Mouse (Mus musculus) midbrain, embryonic 16.5 days (tissue): Measurements from ENCODE around the gene Itga9. TPM values are rescaled to one million over a fixed set of nuclear protein-coding genes. Genes with fewer than 3 reads are reported as not detected.

ENCODE experiments used
- ATAC-seq: fragments of 200-750 bp; cut with Nextera tagmentation; 2 replicates; pipeline ENCODE4 v1.8.0; 2017; ENCODE audit warnings: moderate TSS enrichment
- H3K27ac ChIP-seq: fragments of 300-500 bp; sonication (generic); 2 replicates; pipeline ENCODE4 v1.5.1; 2014; ENCODE audit warnings: mild to moderate bottlenecking, low read length, mixed read lengths
- H3K27me3 ChIP-seq: fragments of 300-500 bp; sonication (generic); 2 replicates; pipeline ENCODE4 v1.6.1; 2014; ENCODE audit warnings: low read depth, low read length, mixed read lengths; ENCODE audit not compliant: control insufficient read depth, insufficient read depth
- H3K36me3 ChIP-seq: fragments of 300-500 bp; sonication (generic); 2 replicates; pipeline ENCODE4 v1.6.1; 2014; ENCODE audit warnings: mild to moderate bottlenecking, low read length, moderate library complexity, mixed read lengths; ENCODE audit not compliant: control insufficient read depth, insufficient read depth
- H3K4me1 ChIP-seq: fragments of 300-500 bp; sonication (generic); 2 replicates; pipeline ENCODE4 v1.6.1; 2014; ENCODE audit warnings: mild to moderate bottlenecking, low read length, mixed read lengths; ENCODE audit not compliant: control insufficient read depth, insufficient read depth
- H3K4me2 ChIP-seq: fragments of 300-500 bp; sonication (generic); 2 replicates; pipeline ENCODE4 v1.6.1; 2014; ENCODE audit warnings: mild to moderate bottlenecking, low read length, mixed read lengths
- H3K4me3 ChIP-seq: fragments of 300-500 bp; sonication (generic); 2 replicates; pipeline ENCODE4 v1.5.1; 2014; ENCODE audit warnings: low read depth, mild to moderate bottlenecking, low read length, moderate library complexity, mixed read lengths
- H3K9ac ChIP-seq: fragments of 300-500 bp; sonication (generic); 2 replicates; pipeline ENCODE4 v1.6.1; 2014; ENCODE audit warnings: low read depth, low read length, mixed read lengths
- H3K9me3 ChIP-seq: fragments of 300-500 bp; sonication (generic); replicated peaks from 2 replicates; pipeline ENCODE4 v1.6.1; 2014; ENCODE audit warnings: mild to moderate bottlenecking, low read length, mixed read lengths; ENCODE audit not compliant: control insufficient read depth, poor library complexity, severe bottlenecking
- WGBS: fragments of 180-500 bp; shearing (Covaris S2); extraction: QIAGEN DNeasy Blood & Tissue Kit; methylation state at CpG from one replicate; pipeline ENCODE4 v1.1.7; 2014; 5-methylcytosine and 5-hydroxymethylcytosine counted together
- polyA plus RNA-seq: library from polyadenylated mRNA; unstranded; fragments of >200 nt; fragmentation: Nextera tagmentation; extraction: Ambion mirVana; gene quantifications from 2 replicates; pipeline ENCODE4 v1.2.1, GENCODE M21; 2015

The Itga9 gene
- polyA plus RNA-seq, 1 experiment from 2014 or later, result 1.0 TPM

DNA sequence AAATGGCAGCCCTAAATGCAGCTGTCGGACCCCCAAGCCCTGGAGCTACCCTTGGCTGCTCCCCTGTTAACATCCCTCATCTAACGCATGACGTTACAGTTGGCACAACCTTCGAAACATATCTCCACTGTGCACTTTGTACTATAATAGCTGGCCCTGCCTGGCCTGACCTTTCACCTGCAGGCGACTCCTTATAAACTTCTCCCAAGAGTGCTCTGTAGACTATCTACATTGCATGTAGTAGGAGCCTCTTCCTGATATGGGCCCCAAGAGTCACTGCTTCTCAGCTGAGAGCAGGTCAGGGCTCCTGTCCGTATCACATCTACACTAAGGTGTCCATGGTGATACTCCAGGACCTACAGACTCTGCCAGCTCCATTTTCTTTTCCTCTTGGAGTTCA lies 199.2 kb downstream of the Itga9 start:
- ATAC-seq, result no peak
- Histone ChIP-seq H3K4me2 (no peak overlapping the region), H3K36me3 (no peaks in the 10 kb centered on the region), H3K9me3 (no peaks in the 10 kb centered on the region), H3K4me1 (no peaks in the 10 kb centered on the region), H3K9ac (no peak overlapping the region), H3K27ac (no peak overlapping the region), H3K27me3 (no peaks in the 10 kb centered on the region), H3K4me3 (no peak overlapping the region)
- 92% methylated on average over 6 of the region's 6 CpGs for WGBS

- Histone ChIP-seq H3K36me3 (no peaks in the 10 kb centered on the region), H3K27ac (no peak overlapping the region), H3K9ac (no peak overlapping the region), H3K27me3 (no peaks in the 10 kb centered on the region), H3K4me1 (no peaks in the 10 kb centered on the region), H3K4me3 (no peak overlapping the region), H3K9me3 (no peaks in the 10 kb centered on the region), H3K4me2 (no peak overlapping the region)
- 95% methylated on average over 3 of the region's 3 CpGs for WGBS
- no peak for ATAC-seq
Measured at GRCm38 (mm10) chr9:118807669-118808068, 201.2 kb downstream of the Itga9 start.

DNA sequence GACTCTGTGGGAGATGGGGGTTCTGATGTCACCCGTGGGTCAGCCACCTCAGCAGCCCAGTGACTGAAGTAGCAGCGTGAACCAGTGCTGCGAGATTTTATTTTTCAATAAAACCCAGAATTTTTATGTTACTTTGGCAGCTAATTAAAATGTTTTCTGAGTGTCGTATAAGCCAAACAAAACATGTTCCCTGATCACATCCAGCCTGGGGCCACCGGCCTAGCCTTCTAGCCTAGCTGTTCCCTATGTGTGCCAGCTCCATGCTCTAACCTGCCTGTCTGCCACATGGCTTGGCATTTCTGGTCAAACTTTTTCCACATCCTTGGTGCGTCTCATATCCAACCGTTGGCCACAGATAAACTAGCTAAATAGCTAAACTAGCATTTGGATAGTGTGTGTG lies 205.7 kb downstream of the Itga9 start:
- 92% methylated on average over 7 of the region's 7 CpGs for WGBS
- Histone ChIP-seq H3K36me3 (no peaks in the 10 kb centered on the region), H3K9me3 (0 out of 2 replicates have a peak, but pooled peaks cover 2% of the 10 kb centered on the region), H3K27me3 (no peaks in the 10 kb centered on the region), H3K27ac (no peak overlapping the region), H3K4me1 (no peaks in the 10 kb centered on the region), H3K9ac (no peak overlapping the region), H3K4me2 (no peak overlapping the region), H3K4me3 (no peak overlapping the region)
- ATAC-seq, result no peak

DNA sequence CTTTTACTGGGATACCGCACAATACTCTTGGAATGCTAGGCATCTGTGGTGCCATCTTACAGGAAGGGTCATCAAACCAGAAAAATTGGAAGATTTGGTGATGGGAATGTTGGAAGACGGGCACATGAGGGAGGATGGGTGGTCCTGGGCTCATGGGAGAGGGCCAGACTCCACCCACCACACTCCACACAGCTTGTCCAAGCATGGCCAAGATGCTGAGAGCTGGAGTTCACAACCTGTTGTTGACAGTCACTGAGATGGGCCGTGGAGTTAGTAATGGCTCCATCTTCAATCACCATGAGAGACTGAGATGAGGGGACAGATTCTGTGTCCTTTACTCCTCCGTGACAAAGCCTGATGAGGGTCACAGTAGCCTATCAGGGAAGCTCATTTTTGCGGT lies 207.0 kb downstream of the Itga9 start:
- no peak overlapping the region for H3K27ac ChIP-seq
- no peaks in the 10 kb centered on the region for H3K27me3 ChIP-seq
- H3K9me3 ChIP-seq, result 0 out of 2 replicates have a peak, but pooled peaks cover 2% of the 10 kb centered on the region
- WGBS, result 89% methylated on average over 5 of the region's 5 CpGs
- no peak for ATAC-seq
- H3K36me3 ChIP-seq, result no peaks in the 10 kb centered on the region
- no peak overlapping the region for H3K9ac ChIP-seq
- H3K4me2 ChIP-seq, result no peak overlapping the region
- H3K4me1 ChIP-seq, result no peaks in the 10 kb centered on the region
- no peak overlapping the region for H3K4me3 ChIP-seq

GRCm38 (mm10) chr9:118814056-118814455 lies 207.6 kb downstream of the Itga9 start:
- no peak overlapping the region for H3K4me2 ChIP-seq
- no peak overlapping the region for H3K4me3 ChIP-seq
- no peaks in the 10 kb centered on the region for H3K4me1 ChIP-seq
- 89% methylated on average over 16 of the region's 16 CpGs for WGBS
- H3K9me3 ChIP-seq, result 0 out of 2 replicates have a peak, but pooled peaks cover 2% of the 10 kb centered on the region
- no peak for ATAC-seq
- no peaks in the 10 kb centered on the region for H3K27me3 ChIP-seq
- no peaks in the 10 kb centered on the region for H3K36me3 ChIP-seq
- H3K9ac ChIP-seq, result no peak overlapping the region
- H3K27ac ChIP-seq, result no peak overlapping the region

DNA sequence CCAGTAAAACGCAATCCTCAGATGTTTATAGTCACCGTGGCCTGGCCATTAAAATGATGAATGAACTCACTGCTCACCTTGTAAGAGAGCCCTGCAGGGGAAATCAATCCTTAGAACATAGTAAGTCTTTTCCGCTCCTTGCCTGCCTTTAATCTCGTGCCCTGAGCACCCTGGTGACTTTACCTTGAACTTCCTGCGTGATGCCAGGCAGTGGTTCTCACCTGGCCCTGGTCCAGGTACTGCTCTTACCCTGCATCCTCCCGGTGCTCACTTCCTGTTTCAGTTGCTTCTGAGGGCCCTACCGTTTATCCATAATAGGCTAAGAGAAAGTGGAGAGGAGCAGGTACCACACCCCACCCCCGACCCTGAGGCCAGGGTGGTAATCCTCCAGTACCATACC lies 208.0 kb downstream of the Itga9 start:
- H3K27me3 ChIP-seq, result no peaks in the 10 kb centered on the region
- 81% methylated on average over 8 of the region's 8 CpGs for WGBS
- no peaks in the 10 kb centered on the region for H3K36me3 ChIP-seq
- 0 out of 2 replicates have a peak, but pooled peaks cover 2% of the 10 kb centered on the region for H3K9me3 ChIP-seq
- H3K4me2 ChIP-seq, result no peak overlapping the region
- ATAC-seq, result no peak
- no peak overlapping the region for H3K9ac ChIP-seq
- no peak overlapping the region for H3K4me3 ChIP-seq
- H3K4me1 ChIP-seq, result no peaks in the 10 kb centered on the region
- no peak overlapping the region for H3K27ac ChIP-seq

DNA sequence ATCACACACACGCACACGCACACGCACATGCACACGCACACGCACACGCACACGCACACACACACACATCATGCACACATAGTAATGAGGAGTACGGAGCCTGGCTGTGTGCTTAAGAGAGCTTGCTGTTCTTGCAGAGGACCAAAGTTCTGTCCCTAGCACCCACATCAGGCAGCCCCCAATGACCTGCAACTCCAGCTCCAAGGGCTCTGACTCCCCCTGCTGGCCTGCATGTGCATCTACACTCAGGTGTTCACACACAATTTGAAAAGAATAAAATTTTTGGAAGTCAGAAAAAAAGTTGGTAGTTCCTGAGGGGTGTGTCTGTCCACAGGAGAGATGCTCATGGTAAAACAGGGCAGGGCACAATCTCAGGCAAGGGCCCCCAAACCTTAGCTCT lies 209.1 kb downstream of the Itga9 start:
- WGBS, result 96% methylated on average over 8 of the region's 8 CpGs
- Histone ChIP-seq H3K36me3 (no peaks in the 10 kb centered on the region), H3K27ac (no peak overlapping the region), H3K4me3 (no peak overlapping the region), H3K27me3 (no peaks in the 10 kb centered on the region), H3K9ac (no peak overlapping the region), H3K4me2 (no peak overlapping the region), H3K9me3 (0 out of 2 replicates have a peak, but pooled peaks cover 2% of the 10 kb centered on the region), H3K4me1 (no peaks in the 10 kb centered on the region)
- ATAC-seq, result no peak

DNA sequence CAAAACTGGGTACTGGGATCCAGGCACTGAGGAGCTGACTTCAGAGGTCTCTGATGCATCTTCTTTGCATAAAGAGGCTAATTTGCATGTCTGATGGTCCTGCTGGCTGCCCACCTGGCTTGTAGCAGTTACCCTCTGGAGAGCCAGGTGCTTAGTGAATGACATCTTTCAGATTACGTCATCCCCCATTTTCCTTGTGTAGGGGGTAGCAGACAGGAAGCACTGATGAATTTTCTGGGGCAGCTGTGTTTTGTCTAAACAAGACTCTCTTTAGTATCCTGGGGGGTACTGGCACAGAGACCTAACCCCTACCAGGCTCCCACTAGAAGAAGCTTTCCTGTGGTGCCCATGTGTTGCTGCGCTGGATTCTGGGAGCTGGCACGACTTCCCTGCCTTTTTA lies 212.0 kb downstream of the Itga9 start:
- no peak overlapping the region for H3K27ac ChIP-seq
- ATAC-seq, result no peak
- no peaks in the 10 kb centered on the region for H3K27me3 ChIP-seq
- H3K4me2 ChIP-seq, result no peak overlapping the region
- no peak overlapping the region for H3K9ac ChIP-seq
- no peak overlapping the region for H3K4me3 ChIP-seq
- peaks cover 4% of the 10 kb centered on the region; the same call in 1 of the 2 replicates for H3K4me1 ChIP-seq
- H3K9me3 ChIP-seq, result 0 out of 2 replicates have a peak, but pooled peaks cover 2% of the 10 kb centered on the region
- no peaks in the 10 kb centered on the region for H3K36me3 ChIP-seq
- 60% methylated on average over 3 of the region's 3 CpGs for WGBS

DNA sequence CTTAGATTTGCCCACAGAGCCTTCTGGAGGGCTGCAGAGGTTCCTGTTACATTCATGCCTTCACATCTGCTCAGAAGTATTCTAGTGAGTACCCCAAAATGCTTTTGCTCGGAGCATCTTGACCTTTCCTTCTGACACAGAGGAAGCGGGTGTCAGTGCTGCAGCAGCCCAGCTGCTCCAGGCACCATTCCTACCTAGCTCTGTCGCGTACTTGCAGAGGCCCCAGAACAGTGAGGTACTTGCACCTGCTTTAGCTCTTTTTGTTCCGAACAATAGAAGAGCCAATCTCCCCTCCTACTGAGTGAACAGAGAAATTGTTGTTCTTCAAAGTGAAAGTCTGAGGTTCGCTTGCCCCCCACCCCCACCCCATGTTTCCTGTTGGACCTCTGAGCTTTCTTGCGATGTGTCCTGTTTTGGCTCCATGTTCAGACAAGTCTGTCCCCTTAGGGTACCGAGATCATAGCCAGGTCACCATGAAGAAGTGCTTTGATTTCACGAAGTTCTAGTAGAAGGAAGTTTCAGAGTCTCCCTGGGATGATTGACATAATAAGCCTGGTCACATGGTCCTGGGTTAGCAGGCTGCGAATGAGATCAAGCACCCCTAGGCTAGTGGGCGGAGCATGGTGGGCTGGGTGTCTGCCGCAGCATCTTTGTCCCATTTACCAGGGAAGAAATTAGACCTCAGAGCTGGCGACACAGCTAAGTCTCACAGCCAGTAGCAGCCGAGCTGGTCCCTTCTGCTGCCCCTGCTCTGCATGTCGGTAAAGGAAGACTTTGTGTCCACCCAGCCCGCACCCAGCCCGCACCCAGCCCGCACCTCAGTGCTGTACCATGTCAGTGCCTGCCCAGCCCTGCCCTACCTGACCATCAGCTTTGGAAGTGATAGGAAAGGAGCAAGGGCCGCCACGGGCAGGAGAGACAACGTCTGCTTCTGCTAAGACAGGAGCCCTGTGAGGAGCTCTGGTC lies 215.0 kb downstream of the Itga9 start:
- H3K27ac ChIP-seq, result no peak overlapping the region
- 0 out of 2 replicates have a peak overlapping the region, but pooled peaks have one; percentile 18 for H3K9ac ChIP-seq
- ATAC-seq, result peak; percentile 39; the same call in 1 of the 2 replicates
- H3K4me3 ChIP-seq, result no peak overlapping the region
- H3K4me2 ChIP-seq, result peak overlapping the region; percentile 27; the same call in 1 of the 2 replicates
- H3K4me1 ChIP-seq, result peaks cover 4% of the 10 kb centered on the region; the same call in 1 of the 2 replicates
- 47% methylated on average over 21 of the region's 21 CpGs for WGBS
- H3K27me3 ChIP-seq, result no peaks in the 10 kb centered on the region
- no peaks in the 10 kb centered on the region for H3K36me3 ChIP-seq
- H3K9me3 ChIP-seq, result no peaks in the 10 kb centered on the region
